Mouse (Mus musculus) ES-Bruce4 (cell line): ENCODE measurements around the gene Cbfb. TPM values are rescaled to one million over a fixed set of nuclear protein-coding genes. Genes with fewer than 3 reads are reported as not detected.

ENCODE experiments used
- H3K27ac ChIP-seq: 2 replicates; pipeline ENCODE4 v1.5.1; 2012; ENCODE audit warnings: low read length, inconsistent platforms; ENCODE audit not compliant: insufficient read depth
- H3K27me3 ChIP-seq: 2 replicates; pipeline ENCODE4 v1.6.1; 2012; ENCODE audit warnings: mild to moderate bottlenecking, low read length, inconsistent platforms; ENCODE audit not compliant: control insufficient read depth, poor library complexity, insufficient read depth, severe bottlenecking
- H3K36me3 ChIP-seq: 2 replicates; pipeline ENCODE4 v1.6.1; 2012; ENCODE audit warnings: inconsistent platforms, mild to moderate bottlenecking, low read length, moderate library complexity; ENCODE audit not compliant: control insufficient read depth, poor library complexity, insufficient read depth, severe bottlenecking
- H3K4me1 ChIP-seq: one replicate; pipeline ENCODE4 v1.8.1; 2011; ENCODE audit warnings: low read length; ENCODE audit not compliant: control insufficient read depth, insufficient read depth
- H3K4me3 ChIP-seq: 2 replicates; pipeline ENCODE4 v1.5.1; 2011; ENCODE audit warnings: low read depth, mild to moderate bottlenecking, low read length
- H3K9ac ChIP-seq: 2 replicates; pipeline ENCODE4 v1.6.1; 2012; ENCODE audit warnings: low read depth, mild to moderate bottlenecking, inconsistent platforms; ENCODE audit not compliant: poor library complexity, severe bottlenecking
- H3K9me3 ChIP-seq: replicated peaks from 2 replicates; pipeline ENCODE4 v1.6.1; 2012; ENCODE audit warnings: mild to moderate bottlenecking, low read length, inconsistent platforms; ENCODE audit not compliant: control insufficient read depth, poor library complexity, insufficient read depth, severe bottlenecking
- CTCF ChIP-seq: IDR thresholded peaks from one replicate; pipeline ENCODE4 v1.8.1; 2011; ENCODE audit warnings: low read depth, low read length
- EP300 ChIP-seq: IDR thresholded peaks from 2 replicates; pipeline ENCODE4 v1.6.1; 2011; ENCODE audit warnings: low read depth, low read length; ENCODE audit not compliant: insufficient read depth
- POLR2A ChIP-seq: IDR thresholded peaks from one replicate; pipeline ENCODE4 v1.8.1; 2011; ENCODE audit warnings: low read length; ENCODE audit not compliant: insufficient read depth
- polyA plus RNA-seq: library from polyadenylated mRNA; stranded (reverse); fragments of >200 nt; gene quantifications from 2 replicates; pipeline ENCODE4 v1.2.4, GENCODE M21; 2011; ENCODE audit warnings: low read depth; ENCODE audit not compliant: missing spikeins, insufficient read depth, insufficient read length

Gene Cbfb
- polyA plus RNA-seq, 1 experiment, result 85.5 TPM

GRCm38 (mm10) chr8:105233126-105233935, 62.9 kb downstream of the Cbfb start:
- TF ChIP-seq POLR2A, result no peak
- 0 out of 2 replicates have a peak, but pooled peaks have one; percentile 22 for TF ChIP-seq EP300
- H3K4me1 ChIP-seq, result peaks cover 11% of the 10 kb centered on the region
- peaks cover 42% of the 10 kb centered on the region for H3K36me3 ChIP-seq
- H3K9me3 ChIP-seq, result no peaks in the 10 kb centered on the region
- H3K27me3 ChIP-seq, result no peaks in the 10 kb centered on the region
- H3K4me3 ChIP-seq, result no peak overlapping the region
- H3K9ac ChIP-seq, result peak overlapping the region; percentile 59; the same call in 1 of the 2 replicates
- peak overlapping the region; percentile 98 for H3K27ac ChIP-seq

- H3K9ac ChIP-seq, result no peak overlapping the region
- no peak overlapping the region for H3K27ac ChIP-seq
- H3K9me3 ChIP-seq, result no peaks in the 10 kb centered on the region
- no peaks in the 10 kb centered on the region for H3K27me3 ChIP-seq
- TF ChIP-seq CTCF (no peak), EP300 (no peak), POLR2A (no peak)
- H3K36me3 ChIP-seq, result peaks cover 56% of the 10 kb centered on the region
- peaks cover 11% of the 10 kb centered on the region for H3K4me1 ChIP-seq
- no peak overlapping the region for H3K4me3 ChIP-seq
These were observed 64.7 kb downstream of the Cbfb start for GRCm38 (mm10) chr8:105235206-105235605.

- TF ChIP-seq EP300 (no peak), CTCF (no peak), POLR2A (no peak)
- H3K4me1 ChIP-seq, result peaks cover 10% of the 10 kb centered on the region
- H3K27me3 ChIP-seq, result no peaks in the 10 kb centered on the region
- no peaks in the 10 kb centered on the region for H3K9me3 ChIP-seq
- H3K9ac ChIP-seq, result 0 out of 2 replicates have a peak overlapping the region, but pooled peaks have one; percentile 29
- peaks cover 73% of the 10 kb centered on the region for H3K36me3 ChIP-seq
- no peak overlapping the region for H3K27ac ChIP-seq
- H3K4me3 ChIP-seq, result no peak overlapping the region
These were observed 67.1 kb downstream of the Cbfb start for GRCm38 (mm10) chr8:105237442-105238142.

- no peaks in the 10 kb centered on the region for H3K9me3 ChIP-seq
- no peak overlapping the region for H3K27ac ChIP-seq
- H3K4me1 ChIP-seq, result peaks cover 2% of the 10 kb centered on the region
- H3K4me3 ChIP-seq, result no peak overlapping the region
- peaks cover 68% of the 10 kb centered on the region for H3K36me3 ChIP-seq
- TF ChIP-seq CTCF, result no peak
- TF ChIP-seq EP300, result no peak
- no peak for TF ChIP-seq POLR2A
- H3K9ac ChIP-seq, result no peak overlapping the region
- H3K27me3 ChIP-seq, result no peaks in the 10 kb centered on the region
These were observed 70.5 kb downstream of the Cbfb start for GRCm38 (mm10) chr8:105241016-105241415.

GRCm38 (mm10) chr8:105251954-105252353, 81.5 kb downstream of the Cbfb start:
- Histone ChIP-seq H3K27me3 (no peaks in the 10 kb centered on the region), H3K9me3 (no peaks in the 10 kb centered on the region), H3K27ac (no peak overlapping the region), H3K4me3 (no peak overlapping the region), H3K36me3 (peaks cover 49% of the 10 kb centered on the region), H3K9ac (no peak overlapping the region), H3K4me1 (no peaks in the 10 kb centered on the region)
- TF ChIP-seq EP300 (no peak), CTCF (no peak), POLR2A (no peak)
